Mouse (Mus musculus): ENCODE results near the gene Wbp11.

Gene Wbp11

GRCm38 (mm10) chr6:136837323-136837722 is 9.3 kb upstream of the Wbp11 start:
- no peak for DNase-seq (ENCODE audit: low read depth, low spot score)

GRCm38 (mm10) chr6:136835352-136835751 is 7.3 kb upstream of the Wbp11 start, which contains the start of gene Smco3:
Gene Smco3, minus strand, starts transcription at chr6:136835452.
- DNase-seq (ENCODE audit: low read depth, low spot score): no peak

- DNase-seq (ENCODE audit: low read depth, low spot score): no peak
Observed at GRCm38 (mm10) chr6:136831712-136832111, 3.7 kb upstream of the Wbp11 start.

- DNase-seq (ENCODE audit: low read depth, low spot score): no peak
Observed at GRCm38 (mm10) chr6:136828681-136829080, 648 bp upstream of the Wbp11 start.

- no peak for DNase-seq (ENCODE audit: low read depth, low spot score)
Observed at GRCm38 (mm10) chr6:136827516-136827880, 535 bp downstream of the Wbp11 start, which contains the start of gene BC049715. Gene BC049715, plus strand, starts transcription at chr6:136827626.

DNA sequence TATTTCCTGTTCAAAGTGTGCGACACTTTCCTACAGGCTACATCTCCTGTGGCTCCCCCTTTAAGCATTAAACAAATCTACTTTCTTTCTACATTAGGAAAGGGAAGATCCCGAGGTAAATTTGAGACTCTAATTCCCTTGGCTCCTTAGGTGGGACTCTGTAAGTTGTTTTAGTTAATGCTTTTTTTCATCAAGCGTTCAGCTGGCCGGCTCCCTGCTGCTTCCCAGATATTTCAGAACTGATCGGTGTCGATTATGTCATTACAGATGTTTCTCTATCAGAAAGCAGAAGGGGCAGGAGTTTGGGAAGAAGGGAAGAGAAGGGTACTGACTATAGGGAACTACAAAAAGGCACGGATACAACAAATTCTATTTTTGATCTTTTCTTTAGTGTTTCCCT is 917 bp downstream of the Wbp11 start:
- DNase-seq (ENCODE audit: low read depth, low spot score): no peak

DNA sequence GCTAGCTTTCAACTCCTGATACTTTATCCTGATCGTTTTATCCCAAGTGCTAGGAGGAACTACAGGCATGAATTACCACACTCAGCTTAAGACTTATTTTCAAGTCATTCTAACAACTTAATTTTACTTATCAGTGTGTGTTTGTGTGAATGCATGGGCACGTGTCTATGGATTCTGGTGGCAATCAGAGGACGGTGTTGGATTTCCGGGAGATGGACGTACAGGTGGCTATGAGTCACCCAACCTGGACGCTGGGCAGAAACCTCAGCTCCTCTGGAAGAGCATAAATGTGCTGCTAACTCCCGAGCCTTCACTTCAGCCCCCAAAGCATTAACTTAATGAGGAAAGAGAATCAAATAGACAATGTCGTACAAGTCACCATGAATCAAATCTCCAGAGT is 3.0 kb downstream of the Wbp11 start:
- DNase-seq (ENCODE audit: low read depth, low spot score): no peak

GRCm38 (mm10) chr6:136821086-136821485 is 6.9 kb downstream of the Wbp11 start:
- no peak for DNase-seq (ENCODE audit: low read depth, low spot score)

DNA sequence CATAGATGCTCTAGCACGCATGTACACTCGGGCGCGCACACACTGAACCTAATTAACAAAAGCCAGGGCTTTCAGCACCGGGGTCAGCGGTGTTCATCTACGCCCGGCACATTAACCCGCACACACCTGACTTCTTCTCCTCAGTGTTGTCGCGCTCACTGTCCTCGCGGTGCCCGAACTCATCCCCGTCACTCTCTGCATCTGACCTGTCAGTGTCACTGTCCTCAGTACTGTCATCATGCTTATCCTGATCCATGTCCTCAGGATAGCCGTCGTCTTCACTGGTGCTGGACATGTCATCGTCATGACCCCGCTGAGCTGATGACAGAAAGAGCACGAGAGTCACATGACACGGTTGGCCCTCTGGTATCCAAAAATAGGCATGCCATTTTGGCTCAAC is 7.7 kb downstream of the Wbp11 start:
- no peak for DNase-seq (ENCODE audit: low read depth, low spot score)

DNA sequence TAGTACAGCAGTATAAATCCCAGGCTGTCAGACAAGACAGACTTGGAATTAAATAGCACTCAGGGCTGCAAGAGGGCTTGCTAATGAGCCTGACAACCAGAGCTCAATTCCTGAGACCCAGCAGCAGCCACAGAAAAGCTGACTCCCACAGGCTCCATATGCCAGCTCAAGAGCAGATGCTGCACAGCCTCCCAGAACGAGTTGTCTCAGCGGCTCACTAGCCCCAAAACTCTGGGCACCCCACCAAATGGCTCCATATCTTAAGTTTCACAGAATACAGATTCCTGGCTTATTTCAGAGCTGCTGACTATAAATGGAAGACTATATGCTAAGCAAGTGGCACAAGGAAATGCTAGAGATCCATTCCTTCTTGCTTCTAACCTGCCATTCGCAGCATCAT is 10.5 kb downstream of the Wbp11 start:
- no peak for DNase-seq (ENCODE audit: low read depth, low spot score)

- no peak for DNase-seq (ENCODE audit: low read depth, low spot score)
Observed at GRCm38 (mm10) chr6:136816826-136817225, 11.2 kb downstream of the Wbp11 start.

GRCm38 (mm10) chr6:136815381-136815780 is 12.7 kb downstream of the Wbp11 start:
- no peak for DNase-seq (ENCODE audit: low read depth, low spot score)

GRCm38 (mm10) chr6:136813117-136813516 is 14.9 kb downstream of the Wbp11 start:
- DNase-seq (ENCODE audit: low read depth, low spot score): no peak

GRCm38 (mm10) chr6:136811196-136811595 is 16.8 kb downstream of the Wbp11 start:
- DNase-seq (ENCODE audit: low read depth, low spot score): no peak

- DNase-seq (ENCODE audit: low read depth, low spot score): no peak
Observed at GRCm38 (mm10) chr6:136809673-136810072, 18.4 kb downstream of the Wbp11 start.

- no peak for DNase-seq (ENCODE audit: low read depth, low spot score)
Observed at GRCm38 (mm10) chr6:136809077-136809476, 19.0 kb downstream of the Wbp11 start.

GRCm38 (mm10) chr6:136808631-136809046 is 19.4 kb downstream of the Wbp11 start:
- no peak for DNase-seq (ENCODE audit: low read depth, low spot score)

DNA sequence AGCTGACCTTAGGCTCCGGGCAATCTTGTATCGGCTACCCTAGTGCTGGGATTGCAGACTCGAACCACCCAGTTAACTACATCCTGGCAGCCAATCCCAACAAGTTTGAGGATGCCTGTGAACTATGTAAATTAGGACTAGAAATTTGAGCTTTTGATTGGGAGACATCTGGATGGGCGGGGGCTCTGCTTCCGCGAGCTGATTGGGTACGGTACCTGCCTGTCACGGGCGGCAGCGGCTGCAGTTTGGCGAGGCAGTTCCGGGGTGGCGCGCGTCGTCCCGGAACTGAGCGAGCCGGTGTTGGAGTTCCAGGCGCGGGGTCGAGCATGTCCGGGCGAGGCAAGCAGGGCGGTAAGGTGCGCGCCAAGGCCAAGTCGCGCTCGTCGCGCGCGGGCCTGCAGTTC is 20.0 kb downstream of the Wbp11 start, which contains the start of gene H2afj:
Gene H2afj (plus strand): TSS at position 231 of the 404 bp plus-strand sequence.
- peak; percentile 96 for DNase-seq (ENCODE audit: low read depth, low spot score)

- DNase-seq (ENCODE audit: low read depth, low spot score): no peak
Observed at GRCm38 (mm10) chr6:136807395-136808013, 20.5 kb downstream of the Wbp11 start.

DNA sequence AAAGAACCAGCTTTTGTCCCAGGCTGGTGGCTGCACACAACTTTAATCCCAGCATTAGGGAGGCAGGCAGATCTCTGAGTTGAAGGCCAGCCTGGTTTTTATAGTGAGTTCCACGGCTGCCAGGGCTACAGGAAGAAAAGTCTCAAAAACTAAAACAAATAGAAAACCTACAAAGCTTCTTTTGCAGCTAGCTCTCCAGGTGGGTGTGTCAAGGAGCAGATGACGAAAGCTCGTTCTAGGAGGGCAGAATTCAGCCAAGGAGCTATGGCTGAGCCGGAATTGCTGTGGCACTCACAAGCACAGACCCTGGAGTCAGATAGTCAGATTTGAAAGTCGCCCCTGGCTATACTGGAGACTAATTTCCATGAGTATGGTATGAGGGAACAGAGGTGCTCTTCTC is 21.2 kb downstream of the Wbp11 start:
- DNase-seq (ENCODE audit: low read depth, low spot score): no peak

GRCm38 (mm10) chr6:136805409-136805775 is 22.6 kb downstream of the Wbp11 start:
- no peak for DNase-seq (ENCODE audit: low read depth, low spot score)

DNA sequence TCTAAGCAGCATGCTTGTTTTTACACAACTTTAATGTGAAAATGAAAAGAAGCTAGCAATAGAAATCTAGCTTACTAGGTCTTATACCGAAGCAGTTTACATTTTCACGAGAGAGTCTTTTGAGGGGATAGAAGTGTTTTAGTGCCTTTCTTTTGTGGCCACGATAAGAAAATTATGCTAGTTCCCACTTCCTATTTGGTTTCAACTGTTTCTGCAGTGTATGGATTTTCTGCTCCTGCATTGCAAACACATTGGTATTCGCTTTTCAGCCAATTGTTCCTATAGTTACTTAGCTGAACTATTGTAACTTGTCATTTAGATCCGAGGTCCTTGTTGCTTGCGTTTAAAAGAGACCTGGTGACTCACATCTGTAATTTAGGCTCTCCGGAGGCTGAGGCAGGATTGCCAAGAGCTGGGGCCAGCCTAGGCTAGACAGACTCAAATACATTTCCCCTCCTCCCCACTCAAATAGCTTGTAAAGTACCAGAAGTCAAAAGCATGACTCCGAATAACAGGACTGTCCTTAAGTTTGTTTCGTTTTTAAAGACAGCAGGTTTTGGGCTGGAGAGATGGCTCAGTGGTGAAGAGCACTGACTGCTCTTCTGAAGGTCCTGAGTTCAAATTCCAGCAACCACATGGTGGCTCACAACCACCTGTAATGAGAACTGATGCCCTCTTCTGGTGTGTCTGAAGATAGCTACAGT is 23.2 kb downstream of the Wbp11 start:
- no peak for DNase-seq (ENCODE audit: low read depth, low spot score)
